Mouse (Mus musculus) neural tube, embryonic 11.5 days (tissue): ENCODE measurements around the gene Vmn2r42. TPM values are rescaled to one million over a fixed set of nuclear protein-coding genes. Genes with fewer than 3 reads are reported as not detected.
"Not testable (repeated sequence)": the region's sequence is repeated elsewhere in the genome, so short reads cannot be mapped to it uniquely, and the experiment has no call there.

Source experiments
- ATAC-seq: fragments of 200-750 bp; cut with Nextera tagmentation; 2 replicates; pipeline ENCODE4 v1.8.0; 2017; ENCODE audit warnings: moderate number of reproducible peaks, mild to moderate bottlenecking, moderate TSS enrichment, moderate library complexity; ENCODE audit not compliant: insufficient read depth, low FRiP score, low TSS enrichment
- DNase-seq: peaks from one replicate; pipeline ENCODE4 v3.0.0-alpha.2; 2015; ENCODE audit warnings: low spot score
- H3K27ac ChIP-seq: fragments of 300-500 bp; sonication (generic); 2 replicates; pipeline ENCODE4 v1.5.1; 2014; ENCODE audit warnings: low read depth, mild to moderate bottlenecking, low read length
- H3K27me3 ChIP-seq: fragments of 300-500 bp; sonication (generic); 2 replicates; pipeline ENCODE4 v1.6.1; 2014; ENCODE audit warnings: mild to moderate bottlenecking, low read length, mixed read lengths; ENCODE audit not compliant: control insufficient read depth, insufficient read depth
- H3K36me3 ChIP-seq: fragments of 300-500 bp; sonication (generic); 2 replicates; pipeline ENCODE4 v1.6.1; 2014; ENCODE audit warnings: mild to moderate bottlenecking, low read length, moderate library complexity, mixed read lengths; ENCODE audit not compliant: control insufficient read depth, insufficient read depth
- H3K4me1 ChIP-seq: fragments of 300-500 bp; sonication (generic); 2 replicates; pipeline ENCODE4 v1.6.1; 2014; ENCODE audit warnings: low read length, mixed read lengths; ENCODE audit not compliant: control insufficient read depth, insufficient read depth
- H3K4me2 ChIP-seq: fragments of 300-500 bp; sonication (generic); 2 replicates; pipeline ENCODE4 v1.6.1; 2014; ENCODE audit warnings: low read depth, mild to moderate bottlenecking, moderate library complexity
- H3K4me3 ChIP-seq: fragments of 300-500 bp; sonication (generic); 2 replicates; pipeline ENCODE4 v1.5.1; 2014; ENCODE audit warnings: low read depth, low read length
- H3K9ac ChIP-seq: fragments of 300-500 bp; sonication (generic); 2 replicates; pipeline ENCODE4 v1.6.1; 2014; ENCODE audit warnings: mild to moderate bottlenecking, low read length
- H3K9me3 ChIP-seq: fragments of 300-500 bp; sonication (generic); 2 replicates; pipeline ENCODE4 v1.6.1; 2016; ENCODE audit warnings: low read length; ENCODE audit not compliant: control insufficient read depth
- WGBS: fragments of 180-500 bp; shearing (Covaris S2); extraction: QIAGEN DNeasy Blood & Tissue Kit; methylation state at CpG from one replicate; pipeline ENCODE4 v1.1.7; 2014; 5-methylcytosine and 5-hydroxymethylcytosine counted together
- polyA plus RNA-seq: library from polyadenylated mRNA; unstranded; fragments of >200 nt; fragmentation: Nextera tagmentation; extraction: Ambion mirVana; gene quantifications from 2 replicates; pipeline ENCODE4 v1.2.1, GENCODE M21; 2014

Vmn2r42 gene
- polyA plus RNA-seq = not detected in 2 replicates

DNA sequence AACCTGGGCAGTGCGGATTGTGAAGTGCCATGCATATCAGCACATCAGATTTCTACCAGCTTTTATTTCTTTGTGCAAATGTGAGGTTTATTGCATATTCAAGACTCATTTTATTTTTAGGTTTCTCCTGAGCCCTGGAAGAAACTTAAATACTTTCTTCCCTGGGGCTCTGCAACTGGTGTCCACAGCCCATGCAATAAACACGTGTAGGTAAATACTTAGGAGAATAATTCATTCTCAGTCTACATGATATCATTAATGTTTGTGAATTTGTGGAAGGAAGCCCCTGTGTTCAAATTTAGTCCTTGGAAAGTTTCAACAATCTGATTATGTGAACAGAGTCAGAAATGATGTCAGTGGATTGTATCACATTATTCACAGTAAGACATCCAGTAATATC, at the start of gene Vmn2r42:
Vmn2r42 (minus strand) TSS at position 101 of the 400 bp plus-strand sequence.
- H3K27me3 ChIP-seq, H3K27ac ChIP-seq, H3K4me1 ChIP-seq, DNase-seq, H3K9ac ChIP-seq, H3K36me3 ChIP-seq, H3K4me2 ChIP-seq, H3K4me3 ChIP-seq, H3K9me3 ChIP-seq, ATAC-seq: not testable (repeated sequence)
- no CpG with 5 or more reads among the region's 2 CpGs for WGBS

DNA sequence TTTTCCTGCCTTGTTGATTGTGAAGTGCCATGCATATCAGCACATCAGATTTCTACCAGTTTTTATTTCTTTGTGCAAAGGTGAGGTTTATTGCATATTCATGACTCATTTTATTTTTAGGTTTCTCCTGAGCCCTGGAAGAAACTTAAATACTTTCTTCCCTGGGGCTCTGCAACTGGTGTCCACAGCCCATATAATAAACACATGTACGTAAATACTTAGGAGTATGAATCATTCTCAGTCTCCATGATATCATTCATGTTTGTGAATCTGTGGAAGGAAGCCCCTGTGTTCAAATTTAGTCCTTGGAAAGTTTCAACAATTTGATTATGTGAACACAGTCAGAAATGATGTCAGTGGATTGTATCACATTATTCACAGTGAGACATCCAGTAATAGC, 38.6 kb downstream of the Vmn2r42 start, which contains the start of gene Vmn2r41:
Vmn2r41 (minus strand) TSS at position 101 of the 400 bp plus-strand sequence.
- not testable (repeated sequence) for H3K4me2 ChIP-seq, H3K9me3 ChIP-seq, H3K9ac ChIP-seq, H3K27me3 ChIP-seq, DNase-seq, H3K27ac ChIP-seq, H3K36me3 ChIP-seq, H3K4me3 ChIP-seq, ATAC-seq, H3K4me1 ChIP-seq
- no CpG with 5 or more reads among the region's 1 CpGs for WGBS

Other genes with a start within 250 kb of the Vmn2r42 start
- not detected in 2 replicates for gene Vmn2r41, start 38.7 kb downstream of the Vmn2r42 start, polyA plus RNA-seq
- gene Vmn2r43, start 60.3 kb upstream of the Vmn2r42 start, polyA plus RNA-seq = not detected in 2 replicates
- gene Vmn2r44, start 183.0 kb upstream of the Vmn2r42 start, polyA plus RNA-seq = not detected in 2 replicates